Mouse (Mus musculus): Measurements from ENCODE around the gene Pbp2.

The Pbp2 gene

GRCm38 (mm10) chr6:135260435-135260834, 49.8 kb downstream of the Pbp2 start:
- no peak for DNase-seq (ENCODE audit: low spot score in 2 of 2)

Data from cerebellum, postnatal 4 days (tissue).